Mouse (Mus musculus) heart, postnatal 14 days (tissue): Measurements from ENCODE around the gene Mlf2. TPM values are rescaled to one million over a fixed set of nuclear protein-coding genes. Genes with fewer than 3 reads are reported as not detected.

Source experiments
- DNase-seq, 2 experiments: peaks; one replicate each; pipeline ENCODE4 v3.0.0; 2021 to 2022
- intact Hi-C: fragments of 180-260 bp; cut with DNase I; formaldehyde crosslinking; loops from one replicate; pipeline ENCODE4 v1.15.1; 2025
- total RNA-seq, 2 experiments: library from RNA; stranded (reverse); gene quantifications; 2 replicates each; pipeline ENCODE4 v1.2.3; 2021

Mlf2 gene
- total RNA-seq, 2 experiments from 2014 or later = 214 to 217 TPM

- peak; percentile 10 to 16 for DNase-seq
- intact Hi-C loops = loop anchor here (10.0 kb wide), 2 partner anchors 62 to 112 kb away; partner anchors contain the start of gene P3h3
These were observed 35.4 kb downstream of the Mlf2 start for GRCm38 (mm10) chr6:124966466-124967118.

DNA sequence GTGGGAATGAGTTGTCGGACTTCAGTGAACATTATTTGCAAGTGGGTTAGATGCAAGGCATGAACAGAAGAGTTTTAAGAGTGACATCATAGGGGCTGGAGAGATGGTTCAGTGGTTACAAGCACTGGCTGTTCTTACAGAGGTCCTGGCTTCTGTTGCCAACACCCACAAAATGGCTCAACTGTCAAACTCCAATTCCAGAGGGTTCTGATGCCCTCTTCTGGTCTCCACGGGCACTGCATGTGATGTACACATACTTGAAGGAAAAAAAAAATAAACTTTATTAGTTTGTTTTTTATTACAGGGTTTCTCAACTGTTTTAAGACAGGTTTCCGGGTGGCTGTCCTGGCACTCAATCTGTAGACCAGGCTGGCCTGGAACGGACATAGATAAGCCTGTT, 36.6 kb downstream of the Mlf2 start:
- intact Hi-C loops = loop anchor here (10.0 kb wide), 2 partner anchors 63 to 113 kb away; partner anchors contain the start of gene P3h3
- peak; percentile 32 to 57 for DNase-seq

Other genes with a start within 250 kb of the Mlf2 start
- gene Emg1, start 219.2 kb upstream of the Mlf2 start, total RNA-seq = 10 to 100 TPM; 58.8 to 68.4 TPM
- gene Phb2, start 219.1 kb upstream of the Mlf2 start, total RNA-seq = 100 to 1,000 TPM; 326 to 358 TPM
- 1 to 10 TPM; 4.2 to 8.5 TPM for gene Ptpn6, start 192.7 kb upstream of the Mlf2 start, total RNA-seq
- 100 to 1,000 TPM; 323 to 327 TPM for gene Grcc10, start 190.0 kb upstream of the Mlf2 start, total RNA-seq
- 1 to 10 TPM in 1 of 2 experiments, not detected in 1; 1.5 TPM for gene Gm45234, start 175.4 kb upstream of the Mlf2 start, total RNA-seq
- gene Atn1, start 174.9 kb upstream of the Mlf2 start, total RNA-seq = 10 to 100 TPM; 48.1 to 48.9 TPM
- 1 to 10 TPM; 2.6 to 4.0 TPM for gene Eno2, start 161.7 kb upstream of the Mlf2 start, total RNA-seq
- gene Lrrc23, start 151.7 kb upstream of the Mlf2 start, total RNA-seq = 1 to 10 TPM in 1 of 2 experiments, under 1 TPM in 1; 0.51 to 1.0 TPM
- gene Spsb2, start 122.7 kb upstream of the Mlf2 start, total RNA-seq = 1 to 10 TPM; 3.2 to 3.5 TPM
- 100 to 1,000 TPM; 772 to 817 TPM for gene Tpi1, start 117.1 kb upstream of the Mlf2 start, total RNA-seq
- gene Usp5, start 101.9 kb upstream of the Mlf2 start, total RNA-seq = 10 to 100 TPM; 78.2 TPM
- 1 to 10 TPM; 3.5 to 9.6 TPM for gene Cdca3, start 101.8 kb upstream of the Mlf2 start, total RNA-seq
- gene Gnb3, start 91.1 kb upstream of the Mlf2 start, total RNA-seq = 1 to 10 TPM; 2.8 to 3.3 TPM
- 10 to 100 TPM; 17.9 to 19.5 TPM for gene P3h3, start 73.6 kb upstream of the Mlf2 start, total RNA-seq
- gene Gpr162, start 67.4 kb upstream of the Mlf2 start, total RNA-seq = 1 to 10 TPM; 1.8 to 2.4 TPM
- 10 to 100 TPM in 1 of 2 experiments, 1 to 10 TPM in 1; 1.2 to 12.3 TPM for gene Cd4, start 43.2 kb upstream of the Mlf2 start, total RNA-seq
- under 1 TPM; 0.62 to 0.80 TPM for gene Lag3, start 19.7 kb upstream of the Mlf2 start, total RNA-seq
- gene Ptms, start 11.3 kb upstream of the Mlf2 start, total RNA-seq = 100 to 1,000 TPM; 369 to 378 TPM
- gene Cops7a, start 34.2 kb downstream of the Mlf2 start, total RNA-seq = 10 to 100 TPM; 90.1 to 99.6 TPM
- under 1 TPM; 0.60 to 0.66 TPM for gene Pianp, start 65.3 kb downstream of the Mlf2 start, total RNA-seq
- 10 to 100 TPM; 24.4 to 24.8 TPM for gene Zfp384, start 77.8 kb downstream of the Mlf2 start, total RNA-seq
- gene Ing4, start 108.4 kb downstream of the Mlf2 start, total RNA-seq = 10 to 100 TPM; 40.6 to 41.9 TPM
- 1 to 10 TPM; 3.8 to 4.5 TPM for gene Acrbp, start 118.3 kb downstream of the Mlf2 start, total RNA-seq
- gene Lpar5, start 136.5 kb downstream of the Mlf2 start, total RNA-seq = under 1 TPM; 0.41 to 0.83 TPM
- gene Chd4, start 164.6 kb downstream of the Mlf2 start, total RNA-seq = 100 to 1,000 TPM; 141 to 145 TPM
- 10 to 100 TPM; 16.2 to 19.9 TPM for gene Nop2, start 200.5 kb downstream of the Mlf2 start, total RNA-seq
- gene Iffo1, start 213.9 kb downstream of the Mlf2 start, total RNA-seq = 10 to 100 TPM in 1 of 2 experiments, 1 to 10 TPM in 1; 10.0 to 16.1 TPM
- 1,000 to 10,000 TPM; 3,924 to 4,148 TPM for gene Gapdh, start 235.1 kb downstream of the Mlf2 start, total RNA-seq